Mouse (Mus musculus) neural tube, embryonic 12.5 days (tissue): ENCODE data around the gene Dop1a. TPM values are rescaled to one million over a fixed set of nuclear protein-coding genes. Genes with fewer than 3 reads are reported as not detected.

ENCODE experiments used
- ATAC-seq: fragments of 200-750 bp; cut with Nextera tagmentation; 2 replicates; pipeline ENCODE4 v1.8.0; 2017; ENCODE audit warnings: low read depth, mild to moderate bottlenecking, moderate TSS enrichment, moderate library complexity; ENCODE audit not compliant: low FRiP score
- H3K27ac ChIP-seq: fragments of 300-500 bp; sonication (generic); 2 replicates; pipeline ENCODE4 v1.5.1; 2016
- H3K27me3 ChIP-seq: fragments of 300-500 bp; sonication (generic); replicated peaks from 2 replicates; pipeline ENCODE4 v1.6.1; 2016; ENCODE audit warnings: mild to moderate bottlenecking
- H3K36me3 ChIP-seq: fragments of 300-500 bp; sonication (generic); 2 replicates; pipeline ENCODE4 v1.6.1; 2016; ENCODE audit warnings: mild to moderate bottlenecking
- H3K4me1 ChIP-seq: fragments of 300-500 bp; sonication (generic); 2 replicates; pipeline ENCODE4 v1.6.1; 2016
- H3K4me2 ChIP-seq: fragments of 300-500 bp; sonication (generic); replicated peaks from 2 replicates; pipeline ENCODE4 v1.6.1; 2016; ENCODE audit warnings: mild to moderate bottlenecking
- H3K4me3 ChIP-seq: fragments of 300-500 bp; sonication (generic); 2 replicates; pipeline ENCODE4 v1.5.1; 2016
- H3K9ac ChIP-seq: fragments of 300-500 bp; sonication (generic); 2 replicates; pipeline ENCODE4 v1.6.1; 2016; ENCODE audit warnings: mild to moderate bottlenecking
- H3K9me3 ChIP-seq: fragments of 300-500 bp; sonication (generic); 2 replicates; pipeline ENCODE4 v1.6.1; 2016; ENCODE audit warnings: mild to moderate bottlenecking
- WGBS: fragments of 180-500 bp; shearing (Covaris S2); methylation state at CpG from one replicate; pipeline ENCODE4 v1.1.7; 2016; 5-methylcytosine and 5-hydroxymethylcytosine counted together
- polyA plus RNA-seq: library from polyadenylated mRNA; unstranded; fragments of >200 nt; fragmentation: Nextera tagmentation; extraction: Ambion mirVana; gene quantifications from 2 replicates; pipeline ENCODE4 v1.2.1, GENCODE M21; 2016

The Dop1a gene
- polyA plus RNA-seq, 1 experiment from 2014 or later = 22.8 TPM

DNA sequence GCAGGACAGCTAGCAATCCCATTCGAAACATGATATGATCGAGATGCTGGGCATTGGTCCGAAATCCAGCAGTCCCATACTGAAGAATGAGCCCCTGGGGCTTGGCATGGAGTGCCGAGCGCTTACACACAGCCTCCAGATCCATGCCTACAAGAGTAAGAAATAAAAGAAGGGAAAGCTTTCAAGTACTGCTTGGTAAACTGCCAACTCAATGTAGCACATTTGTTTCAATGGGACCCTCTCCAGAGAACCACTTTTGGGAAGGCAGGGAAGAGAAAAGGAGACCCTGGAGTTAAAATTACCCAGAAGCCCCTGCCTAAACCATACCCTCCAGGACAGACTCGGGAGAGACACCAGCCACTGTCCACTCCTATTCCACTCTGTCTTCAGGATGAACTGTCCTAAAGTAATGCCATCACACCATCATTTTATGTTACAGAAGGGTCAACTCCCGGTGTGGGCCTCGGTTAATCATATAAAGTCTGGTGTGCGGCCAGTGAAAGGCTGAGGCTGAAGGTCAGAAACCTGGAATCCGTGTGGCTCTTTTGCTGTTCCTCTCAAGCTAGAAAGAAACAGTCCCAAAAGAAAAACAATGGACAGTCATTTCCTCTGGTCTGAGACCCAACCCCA lies 103.4 kb downstream of the Dop1a start:
- Histone ChIP-seq H3K4me3 (peak overlapping the region; percentile 76; the same call in 1 of the 2 replicates), H3K27me3 (no peaks in the 10 kb centered on the region), H3K4me1 (peaks cover 16% of the 10 kb centered on the region), H3K36me3 (peaks cover 27% of the 10 kb centered on the region; the same call in 1 of the 2 replicates), H3K27ac (no peak overlapping the region), H3K9me3 (no peaks in the 10 kb centered on the region), H3K4me2 (peak overlapping the region; percentile 99), H3K9ac (no peak overlapping the region)
- WGBS = 73% methylated on average over 10 of the region's 10 CpGs
- ATAC-seq = no peak

DNA sequence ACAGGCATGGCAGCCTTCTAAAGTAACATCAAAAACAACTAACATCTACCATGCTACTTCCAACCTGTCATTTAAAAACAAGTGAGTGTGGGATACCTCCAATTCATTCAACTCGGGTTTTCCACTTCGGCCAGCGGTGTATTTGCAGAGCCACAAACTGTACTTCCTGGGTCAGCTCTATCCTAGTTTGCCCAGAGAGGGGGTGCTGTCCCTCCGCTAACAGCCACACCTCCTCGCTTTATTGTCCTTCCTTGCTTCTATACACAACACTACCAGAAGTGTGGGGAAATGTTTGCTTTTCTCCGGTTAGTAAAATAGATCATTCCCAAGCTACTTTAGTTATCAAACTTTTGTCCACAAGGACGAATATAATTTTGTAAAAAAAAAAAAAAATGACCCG lies 104.0 kb downstream of the Dop1a start:
- Histone ChIP-seq H3K9ac (no peak overlapping the region), H3K4me2 (peak overlapping the region; percentile 99), H3K36me3 (peaks cover 22% of the 10 kb centered on the region; the same call in 1 of the 2 replicates), H3K27me3 (no peaks in the 10 kb centered on the region), H3K4me1 (peaks cover 16% of the 10 kb centered on the region), H3K9me3 (no peaks in the 10 kb centered on the region), H3K27ac (no peak overlapping the region), H3K4me3 (peak overlapping the region; percentile 76)
- WGBS = 15% methylated on average over 8 of the region's 8 CpGs
- no peak for ATAC-seq

DNA sequence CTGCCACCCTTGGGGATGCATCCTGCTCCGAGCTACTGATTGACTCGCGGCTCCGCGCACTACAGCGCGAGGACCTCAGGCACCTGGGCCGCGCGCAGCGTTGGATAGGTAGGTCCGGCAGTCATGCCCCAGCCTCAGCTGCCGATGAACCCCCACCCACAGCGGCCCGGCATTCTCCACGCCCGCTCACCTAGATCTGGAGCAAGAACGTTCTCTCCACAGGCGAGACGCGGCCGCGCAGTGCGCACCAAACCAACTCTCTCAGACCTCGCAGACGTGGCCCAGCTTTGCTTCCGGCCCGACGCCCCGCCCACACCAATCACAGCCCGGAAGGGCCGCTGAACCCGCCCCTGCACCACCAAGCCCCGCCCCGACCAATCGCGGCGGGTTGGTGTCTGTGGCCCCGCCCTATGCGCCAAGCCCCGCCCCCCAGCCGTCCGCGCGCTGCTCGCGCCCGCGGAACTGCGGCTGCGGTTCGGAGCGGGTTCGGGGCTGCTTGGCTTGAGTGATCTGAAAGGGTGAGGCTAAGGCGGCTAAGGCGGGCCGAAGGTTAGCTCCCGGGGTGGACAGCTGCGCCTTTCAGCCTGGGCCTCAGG lies 104.7 kb downstream of the Dop1a start, which contains the start of the genes Pgm3 and Rwdd2a:
Gene Pgm3 (minus strand): TSS at position 303 of the 596 bp plus-strand sequence.
Gene Rwdd2a (plus strand): TSS at position 452 of the 596 bp plus-strand sequence.
- Histone ChIP-seq H3K4me1 (peaks cover 16% of the 10 kb centered on the region), H3K4me3 (peak within 1 kb of the TSS; percentile 76), H3K9ac (peak within 1 kb of the TSS; percentile 68), H3K36me3 (peaks cover 20% of the 10 kb centered on the region; the same call in 1 of the 2 replicates), H3K4me2 (peak within 1 kb of the TSS; percentile 99), H3K9me3 (no peaks in the 10 kb centered on the region), H3K27ac (no peak within 1 kb of the TSS), H3K27me3 (no peaks in the 10 kb centered on the region)
- under 1% methylated on average over 59 of the region's 59 CpGs for WGBS
- peak; percentile 99 for ATAC-seq

DNA sequence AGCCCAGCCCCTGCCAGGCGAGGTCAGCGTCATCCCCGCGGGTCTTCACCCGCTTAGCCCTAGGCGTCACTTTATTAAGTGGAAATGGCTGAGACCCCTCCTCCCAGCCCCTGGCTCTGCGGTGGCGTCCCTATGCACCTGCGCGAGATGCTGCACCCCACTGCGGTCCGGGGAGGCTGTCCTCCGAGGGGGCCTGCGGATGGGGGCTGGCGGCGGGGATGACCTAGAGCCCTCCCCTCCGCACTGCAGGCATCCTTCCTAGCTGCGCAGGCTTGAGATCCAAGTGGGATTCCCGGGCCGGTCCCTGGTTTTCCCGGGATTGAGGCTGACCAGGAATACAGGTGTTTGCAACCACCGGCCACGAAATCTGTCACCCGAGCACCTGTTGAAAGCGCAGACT lies 105.2 kb downstream of the Dop1a start:
- H3K4me1 ChIP-seq = peaks cover 16% of the 10 kb centered on the region
- ATAC-seq = no peak; the same call in 1 of the 2 replicates
- H3K27me3 ChIP-seq = no peaks in the 10 kb centered on the region
- H3K9ac ChIP-seq = peak overlapping the region; percentile 68
- WGBS = 1% methylated on average over 25 of the region's 25 CpGs
- peak overlapping the region; percentile 76 for H3K4me3 ChIP-seq
- H3K27ac ChIP-seq = no peak overlapping the region
- H3K36me3 ChIP-seq = peaks cover 15% of the 10 kb centered on the region; the same call in 1 of the 2 replicates
- H3K9me3 ChIP-seq = no peaks in the 10 kb centered on the region
- peak overlapping the region; percentile 99 for H3K4me2 ChIP-seq

DNA sequence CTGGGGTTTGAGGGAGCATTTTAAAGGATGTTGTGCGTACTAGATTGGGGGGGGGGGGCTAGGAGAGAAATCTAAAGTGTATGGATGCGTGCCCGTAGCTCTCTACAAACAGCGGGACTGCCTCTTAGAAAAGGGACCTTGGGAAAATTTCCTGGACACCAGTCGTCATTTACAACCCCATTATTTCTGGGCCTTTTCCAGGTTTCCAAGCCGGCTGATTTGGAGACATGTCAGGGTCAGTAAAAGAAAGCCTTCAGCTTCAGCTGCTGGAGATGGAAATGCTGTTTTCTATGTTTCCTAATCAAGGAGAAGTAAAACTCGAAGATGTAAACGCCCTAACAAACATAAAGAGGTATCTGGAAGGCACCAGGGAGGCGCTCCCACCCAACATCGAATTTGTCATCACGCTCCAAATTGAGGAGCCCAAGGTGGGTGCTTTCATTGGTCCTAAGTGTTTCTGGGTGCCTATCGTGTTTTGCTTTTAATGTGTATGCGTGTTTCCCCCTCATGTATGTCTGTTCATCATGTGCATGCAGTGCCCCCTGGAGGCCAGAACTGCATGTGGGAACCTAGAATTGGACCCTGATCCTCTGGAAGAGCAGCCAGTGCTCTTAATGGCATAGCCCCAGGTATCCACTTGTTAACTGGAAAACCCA lies 105.8 kb downstream of the Dop1a start:
- peaks cover 16% of the 10 kb centered on the region for H3K4me1 ChIP-seq
- H3K9ac ChIP-seq = peak overlapping the region; percentile 68
- WGBS = 6% methylated on average over 13 of the region's 13 CpGs
- peak; percentile 9; the same call in 1 of the 2 replicates for ATAC-seq
- H3K4me2 ChIP-seq = peak overlapping the region; percentile 99
- no peak overlapping the region for H3K27ac ChIP-seq
- peak overlapping the region; percentile 76 for H3K4me3 ChIP-seq
- H3K9me3 ChIP-seq = no peaks in the 10 kb centered on the region
- H3K27me3 ChIP-seq = no peaks in the 10 kb centered on the region
- peaks cover 10% of the 10 kb centered on the region; the same call in 1 of the 2 replicates for H3K36me3 ChIP-seq

DNA sequence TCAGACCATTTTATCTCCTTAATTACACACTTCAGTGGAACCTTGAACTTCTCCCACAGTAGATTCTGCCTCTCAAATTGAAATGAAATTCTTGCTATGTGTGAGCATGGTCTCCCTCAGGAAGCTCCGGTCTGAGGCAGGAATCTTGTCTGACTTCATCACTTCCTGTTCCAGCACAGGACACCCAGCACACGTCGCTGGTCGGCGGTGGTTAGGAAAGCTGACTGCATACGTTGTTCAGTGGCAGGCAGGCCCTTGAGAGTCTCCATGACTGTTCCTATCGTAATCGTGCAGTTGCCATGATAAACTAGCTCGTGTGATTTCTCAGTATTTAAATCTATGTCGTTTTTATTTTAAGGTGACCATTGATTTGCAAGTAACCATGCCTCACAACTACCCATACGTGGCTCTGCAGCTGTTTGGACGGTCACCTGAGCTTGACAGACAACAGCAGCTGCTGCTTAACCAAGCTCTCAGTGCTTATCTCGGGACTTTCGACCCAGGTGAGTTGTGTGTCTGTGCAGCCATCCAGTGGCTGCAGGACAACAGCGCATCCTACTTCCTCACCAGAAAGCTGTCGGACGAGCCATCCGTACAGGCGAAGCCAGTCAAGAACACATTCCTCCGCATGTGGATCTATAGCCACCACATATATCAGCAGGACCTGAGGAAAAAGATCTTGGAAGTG lies 106.8 kb downstream of the Dop1a start:
- 86% methylated on average over 20 of the region's 20 CpGs for WGBS
- H3K9ac ChIP-seq = no peak overlapping the region
- no peak overlapping the region for H3K27ac ChIP-seq
- no peak overlapping the region for H3K4me2 ChIP-seq
- ATAC-seq = no peak
- peaks cover 16% of the 10 kb centered on the region for H3K4me1 ChIP-seq
- H3K4me3 ChIP-seq = no peak overlapping the region
- peaks cover 7% of the 10 kb centered on the region; the same call in 1 of the 2 replicates for H3K36me3 ChIP-seq
- H3K27me3 ChIP-seq = no peaks in the 10 kb centered on the region
- H3K9me3 ChIP-seq = no peaks in the 10 kb centered on the region

DNA sequence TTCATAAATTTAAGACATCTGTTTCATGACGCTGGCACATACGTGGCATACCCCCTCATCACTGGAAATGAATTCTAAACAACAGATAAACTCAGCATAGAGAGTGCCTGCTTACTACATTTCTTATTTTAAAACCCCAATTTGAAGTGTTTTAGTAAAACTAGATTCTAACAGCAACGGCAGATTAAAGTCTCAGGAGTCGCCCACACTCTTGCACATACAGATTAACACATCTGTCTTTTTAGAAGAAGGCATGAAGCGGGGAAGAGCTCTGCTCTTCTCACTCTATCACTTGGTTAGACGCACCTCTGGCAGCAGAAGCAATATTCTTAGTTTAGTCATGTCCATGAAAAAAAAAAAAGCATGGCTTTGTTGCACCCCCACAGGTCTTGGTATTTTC lies 108.2 kb downstream of the Dop1a start:
- Histone ChIP-seq H3K4me1 (peaks cover 15% of the 10 kb centered on the region), H3K27me3 (no peaks in the 10 kb centered on the region), H3K27ac (no peak overlapping the region), H3K9ac (no peak overlapping the region), H3K4me2 (no peak overlapping the region), H3K4me3 (no peak overlapping the region), H3K9me3 (no peaks in the 10 kb centered on the region), H3K36me3 (no peaks in the 10 kb centered on the region)
- WGBS = 94% methylated on average over 6 of the region's 6 CpGs
- ATAC-seq = no peak

DNA sequence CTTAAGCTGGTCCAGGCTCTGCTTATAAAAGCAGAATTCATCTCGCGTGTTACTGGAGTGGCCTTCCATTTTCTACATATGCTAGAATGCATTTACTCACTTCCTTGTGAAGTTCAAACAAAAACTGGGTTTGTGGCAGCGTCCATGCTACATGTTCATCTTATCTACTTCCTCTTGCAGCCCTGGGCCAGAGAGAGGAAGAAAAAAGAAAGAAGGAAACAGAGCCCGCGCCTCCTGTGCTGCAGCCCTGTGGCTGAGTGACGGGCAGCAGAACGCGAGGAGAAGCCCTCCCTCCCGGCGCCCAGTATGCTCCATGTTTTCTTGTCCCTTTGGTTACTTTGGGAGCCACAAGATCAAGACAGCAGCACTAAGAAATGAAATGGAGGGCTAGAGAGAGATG lies 112.7 kb downstream of the Dop1a start:
- whole genome bisulfite sequencing = 93% methylated on average over 10 of the region's 10 CpGs
- H3K4me2 ChIP-seq = no peak overlapping the region
- H3K27ac ChIP-seq = no peak overlapping the region
- no peaks in the 10 kb centered on the region for H3K27me3 ChIP-seq
- H3K4me3 ChIP-seq = no peak overlapping the region
- no peak for ATAC-seq
- H3K9ac ChIP-seq = no peak overlapping the region
- no peaks in the 10 kb centered on the region for H3K36me3 ChIP-seq
- no peaks in the 10 kb centered on the region for H3K4me1 ChIP-seq
- H3K9me3 ChIP-seq = no peaks in the 10 kb centered on the region

DNA sequence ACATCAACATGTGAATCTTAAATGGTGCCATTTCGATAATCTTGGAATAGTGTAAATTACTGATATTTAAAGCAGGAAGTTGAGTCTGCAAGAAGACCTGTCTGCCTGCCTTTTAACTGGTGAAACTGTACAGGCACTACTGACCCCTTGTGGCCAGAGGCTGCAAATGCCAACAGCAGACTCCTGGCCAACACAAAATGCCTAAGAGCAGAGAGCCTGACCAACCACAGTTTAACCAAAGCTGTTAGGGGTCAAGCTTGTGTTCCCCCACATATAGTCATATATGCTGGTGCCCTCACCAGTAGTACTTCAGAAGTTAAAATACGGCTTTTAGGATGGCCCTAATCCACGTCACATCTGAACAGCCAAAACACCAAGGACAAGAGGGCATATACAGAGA lies 116.8 kb downstream of the Dop1a start:
- ATAC-seq = no peak
- 54% methylated on average over 3 of the region's 3 CpGs for WGBS
- no peaks in the 10 kb centered on the region for H3K9me3 ChIP-seq
- no peak overlapping the region for H3K4me2 ChIP-seq
- no peak overlapping the region for H3K9ac ChIP-seq
- H3K4me1 ChIP-seq = no peaks in the 10 kb centered on the region
- H3K27ac ChIP-seq = no peak overlapping the region
- H3K36me3 ChIP-seq = no peaks in the 10 kb centered on the region
- no peaks in the 10 kb centered on the region for H3K27me3 ChIP-seq
- no peak overlapping the region for H3K4me3 ChIP-seq

DNA sequence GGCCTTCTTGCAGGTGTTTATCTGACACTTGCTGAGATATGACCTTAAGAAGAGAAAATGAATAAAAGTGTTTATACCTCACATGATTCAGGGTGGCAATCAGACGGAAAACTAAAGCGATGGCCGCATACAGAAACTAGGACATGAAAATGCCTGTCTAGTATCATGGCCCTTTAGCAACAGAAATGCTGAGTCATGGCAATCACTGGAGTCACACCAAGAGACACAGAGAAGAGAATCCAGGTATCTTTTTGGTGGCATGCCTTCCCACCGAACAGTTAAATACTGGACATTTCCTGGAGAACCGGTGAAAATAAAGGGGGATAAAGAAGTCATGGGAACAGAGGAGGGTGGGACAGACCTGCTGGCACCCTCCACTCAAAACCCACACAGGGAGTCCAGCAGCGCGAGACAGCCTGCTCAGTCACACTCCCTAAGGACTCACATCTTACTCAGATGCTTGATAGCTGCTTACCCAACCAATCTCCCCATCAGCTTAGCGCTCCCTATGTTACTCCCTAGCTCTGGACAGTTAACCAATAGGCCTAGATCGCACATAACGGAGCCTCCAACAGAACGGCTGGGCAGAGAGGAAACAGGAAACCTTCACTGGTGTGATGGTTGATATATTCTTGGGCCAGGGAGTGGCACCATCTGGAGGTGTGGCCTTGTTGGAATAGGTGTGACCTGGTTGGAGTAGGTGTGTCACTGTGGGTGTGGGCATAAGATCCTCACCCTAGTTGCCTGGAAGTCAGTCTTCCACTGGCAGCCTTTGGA lies 120.3 kb downstream of the Dop1a start:
- no peak overlapping the region for H3K9ac ChIP-seq
- H3K27me3 ChIP-seq = no peaks in the 10 kb centered on the region
- no peaks in the 10 kb centered on the region for H3K36me3 ChIP-seq
- no peaks in the 10 kb centered on the region for H3K9me3 ChIP-seq
- no peak for ATAC-seq
- no peak overlapping the region for H3K4me2 ChIP-seq
- no peaks in the 10 kb centered on the region for H3K4me1 ChIP-seq
- no peak overlapping the region for H3K27ac ChIP-seq
- no peak overlapping the region for H3K4me3 ChIP-seq
- 93% methylated on average over 11 of the region's 11 CpGs for WGBS
